Mouse (Mus musculus): ENCODE measurements around the gene Gm45140. TPM values are rescaled to one million over a fixed set of nuclear protein-coding genes. Genes with fewer than 3 reads are reported as not detected.

Gene Gm45140
- polyA plus RNA-seq, 1 experiment: 6.8 TPM

DNA sequence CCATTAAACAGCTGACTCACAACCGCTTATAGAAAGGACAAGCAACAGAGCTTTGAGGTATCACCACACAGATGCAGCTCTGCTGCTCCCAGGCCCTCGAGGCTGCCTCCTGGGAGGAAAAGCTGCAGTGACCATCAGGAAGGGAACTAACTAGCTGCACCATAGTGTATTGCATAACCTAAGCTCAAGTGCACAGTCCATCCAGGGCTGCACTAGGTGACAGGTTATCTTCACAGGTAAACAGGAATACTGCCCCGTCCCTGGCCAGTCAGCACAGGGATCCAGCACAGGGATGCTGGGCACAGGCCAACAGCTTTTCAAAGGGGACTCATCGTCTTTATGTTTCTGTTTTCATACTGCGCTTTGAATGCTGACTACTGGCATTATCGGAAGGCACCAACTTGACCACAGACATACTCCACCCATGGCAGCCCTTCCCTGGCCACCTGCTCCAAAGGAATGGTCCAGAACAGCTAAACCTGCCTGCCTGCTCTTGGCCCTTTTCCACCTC is 25.9 kb downstream of the Gm45140 start:
- TF ChIP-seq POLR2A (IDR thresholded peaks at IDR 0.05; ENCODE audit: borderline replicate concordance, extremely low read depth, insufficient read depth, insufficient read length, poor library complexity, severe bottlenecking) (no peak), CTCF (IDR thresholded peaks at IDR 0.05; ENCODE audit: borderline replicate concordance, extremely low read depth, insufficient read depth, insufficient read length) (no peak)
- DNase-seq (ENCODE audit: low read depth): no peak

DNA sequence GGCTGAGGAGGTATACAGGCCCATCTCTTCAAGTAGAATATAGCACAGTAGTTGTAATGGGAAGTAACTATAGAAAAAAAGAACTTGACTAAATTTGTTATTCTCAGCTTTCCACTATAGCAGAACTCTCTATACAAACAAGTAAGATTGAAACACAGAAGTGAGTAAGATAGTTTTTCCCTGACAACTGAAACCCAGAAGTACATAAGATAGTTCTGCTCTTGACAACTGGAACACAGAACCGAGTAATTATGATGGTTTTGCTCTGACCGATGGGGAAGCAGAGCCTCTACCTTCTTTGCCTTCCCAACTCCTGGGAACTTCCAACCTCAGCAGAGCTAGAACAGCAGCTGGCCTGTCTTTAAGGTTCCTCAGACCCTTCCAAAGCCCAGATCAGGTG is 26.5 kb downstream of the Gm45140 start:
- no peak for DNase-seq (ENCODE audit: low read depth)
- TF ChIP-seq CTCF (IDR thresholded peaks at IDR 0.05; ENCODE audit: borderline replicate concordance, extremely low read depth, insufficient read depth, insufficient read length) (no peak), POLR2A (IDR thresholded peaks at IDR 0.05; ENCODE audit: borderline replicate concordance, extremely low read depth, insufficient read depth, insufficient read length, poor library complexity, severe bottlenecking) (no peak)

DNA sequence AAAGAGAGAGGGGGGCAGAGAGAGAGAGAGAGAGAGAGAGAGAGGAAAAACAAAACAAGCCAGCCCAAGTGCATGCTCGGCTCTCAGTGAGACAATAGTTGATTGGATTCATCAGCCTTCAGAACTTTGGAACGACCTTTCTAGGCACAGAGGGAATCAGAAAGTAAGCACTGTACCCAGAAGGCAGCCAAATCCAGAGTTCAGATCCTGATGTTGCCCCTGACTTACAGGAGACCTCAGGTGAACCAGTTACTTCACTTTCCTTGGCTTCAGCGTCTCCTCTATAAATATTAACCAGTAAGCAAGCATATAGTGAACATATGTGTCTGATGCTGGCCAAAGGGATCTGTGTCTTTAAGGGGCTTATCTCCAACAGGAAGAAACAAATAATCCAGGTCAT is 27.1 kb downstream of the Gm45140 start:
- no peak for DNase-seq (ENCODE audit: low read depth)
- TF ChIP-seq POLR2A (IDR thresholded peaks at IDR 0.05; ENCODE audit: borderline replicate concordance, extremely low read depth, insufficient read depth, insufficient read length, poor library complexity, severe bottlenecking) (no peak), CTCF (IDR thresholded peaks at IDR 0.05; ENCODE audit: borderline replicate concordance, extremely low read depth, insufficient read depth, insufficient read length) (no peak)

DNA sequence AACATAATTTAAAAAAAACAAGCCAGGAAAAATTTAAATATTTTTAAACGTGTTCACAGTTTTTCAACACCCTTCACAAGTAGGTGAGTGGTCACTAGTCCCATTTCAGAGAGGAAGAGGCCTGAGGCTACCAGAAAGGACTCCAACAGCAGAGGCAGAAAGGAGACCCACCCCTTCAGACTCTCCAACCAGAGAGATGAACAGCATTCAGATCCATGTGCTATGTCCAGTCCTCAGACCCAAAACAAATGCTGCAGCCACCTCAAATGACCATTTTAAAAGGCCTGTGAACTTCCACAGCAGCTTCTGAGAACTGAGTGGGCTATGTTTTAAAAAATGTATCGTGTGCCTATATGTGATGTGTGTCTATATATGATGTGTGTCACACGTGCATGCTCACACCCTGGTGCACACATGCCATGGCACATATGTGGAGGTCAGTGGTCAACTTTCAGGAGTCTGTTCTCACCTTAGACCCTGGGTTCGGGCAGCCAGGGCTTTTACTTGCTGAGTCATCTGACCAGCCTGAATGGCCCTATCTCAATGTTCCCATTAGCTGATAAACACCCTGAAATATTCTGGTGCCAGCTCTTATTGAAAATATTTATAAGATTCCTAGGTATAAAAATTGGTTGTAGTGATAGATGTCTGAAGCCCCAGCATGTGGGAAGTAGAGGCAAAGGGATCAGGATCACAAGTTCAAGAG is 27.7 kb downstream of the Gm45140 start:
- no peak for DNase-seq (ENCODE audit: low read depth)
- TF ChIP-seq POLR2A (IDR thresholded peaks at IDR 0.05; ENCODE audit: borderline replicate concordance, extremely low read depth, insufficient read depth, insufficient read length, poor library complexity, severe bottlenecking): no peak
- TF ChIP-seq CTCF (IDR thresholded peaks at IDR 0.05; ENCODE audit: borderline replicate concordance, extremely low read depth, insufficient read depth, insufficient read length): no peak

DNA sequence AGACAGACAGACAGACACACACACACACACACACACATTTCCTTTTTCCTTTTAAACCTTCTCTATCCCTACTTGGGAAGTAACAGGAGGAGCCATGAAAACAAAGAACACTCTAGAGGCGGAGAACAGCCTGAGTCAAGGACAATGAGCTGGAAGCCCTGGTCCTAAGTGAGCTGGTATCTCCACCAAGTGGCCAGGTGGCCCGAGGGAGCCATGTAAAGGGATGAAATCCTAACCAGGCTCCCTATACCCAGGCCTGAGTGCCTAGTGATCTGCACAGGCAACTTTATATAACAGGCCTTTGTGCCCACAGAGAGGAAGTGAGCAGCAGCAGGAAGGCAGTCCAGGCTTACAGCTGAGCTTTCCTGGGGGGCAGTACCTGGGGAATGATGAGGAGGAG is 28.7 kb downstream of the Gm45140 start:
- TF ChIP-seq CTCF (IDR thresholded peaks at IDR 0.05; ENCODE audit: borderline replicate concordance, extremely low read depth, insufficient read depth, insufficient read length) (no peak), POLR2A (IDR thresholded peaks at IDR 0.05; ENCODE audit: borderline replicate concordance, extremely low read depth, insufficient read depth, insufficient read length, poor library complexity, severe bottlenecking) (no peak)
- no peak for DNase-seq (ENCODE audit: low read depth)

DNA sequence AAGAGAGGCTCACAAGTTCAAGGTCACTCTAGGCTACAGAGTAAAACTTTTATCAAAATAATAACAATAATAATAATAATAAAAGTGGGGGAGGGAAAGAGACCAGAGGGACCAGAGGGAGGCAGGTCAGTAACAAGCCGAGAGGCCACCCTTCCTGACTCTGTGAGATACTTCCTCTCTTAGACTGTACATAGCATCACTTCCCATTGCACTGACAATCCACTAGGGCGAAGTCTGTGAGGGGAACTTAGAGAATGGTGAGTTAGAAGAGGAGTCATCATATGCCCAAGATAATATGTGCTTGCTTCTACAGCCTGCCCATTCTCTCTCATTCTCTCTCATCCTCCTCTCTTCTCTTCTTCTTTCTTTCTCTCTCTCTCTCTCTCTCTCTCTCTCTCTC is 29.6 kb downstream of the Gm45140 start:
- no peak for DNase-seq (ENCODE audit: low read depth)
- TF ChIP-seq CTCF (IDR thresholded peaks at IDR 0.05; ENCODE audit: borderline replicate concordance, extremely low read depth, insufficient read depth, insufficient read length) (no peak), POLR2A (IDR thresholded peaks at IDR 0.05; ENCODE audit: borderline replicate concordance, extremely low read depth, insufficient read depth, insufficient read length, poor library complexity, severe bottlenecking) (no peak)

DNA sequence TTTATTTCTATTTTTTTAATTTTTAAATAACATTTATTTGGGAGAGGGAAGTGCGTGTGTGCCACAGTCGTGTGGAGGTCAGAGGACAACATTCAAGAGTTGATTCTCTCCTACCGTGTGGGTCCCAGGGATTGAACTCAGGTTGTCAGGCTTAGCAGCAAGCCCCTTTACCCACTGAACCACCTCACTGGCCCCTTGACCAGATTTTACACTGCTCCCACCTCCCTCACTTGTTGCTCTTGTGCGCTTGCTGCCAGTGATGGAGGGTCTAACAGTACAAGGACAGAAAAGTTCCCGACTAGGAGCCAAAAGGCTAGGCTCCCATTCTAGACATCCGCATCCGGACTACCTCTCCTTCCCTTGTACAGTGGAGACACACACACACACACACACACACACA is 30.1 kb downstream of the Gm45140 start:
- no peak for DNase-seq (ENCODE audit: low read depth)
- TF ChIP-seq POLR2A (IDR thresholded peaks at IDR 0.05; ENCODE audit: borderline replicate concordance, extremely low read depth, insufficient read depth, insufficient read length, poor library complexity, severe bottlenecking) (no peak), CTCF (IDR thresholded peaks at IDR 0.05; ENCODE audit: borderline replicate concordance, extremely low read depth, insufficient read depth, insufficient read length) (no peak)

DNA sequence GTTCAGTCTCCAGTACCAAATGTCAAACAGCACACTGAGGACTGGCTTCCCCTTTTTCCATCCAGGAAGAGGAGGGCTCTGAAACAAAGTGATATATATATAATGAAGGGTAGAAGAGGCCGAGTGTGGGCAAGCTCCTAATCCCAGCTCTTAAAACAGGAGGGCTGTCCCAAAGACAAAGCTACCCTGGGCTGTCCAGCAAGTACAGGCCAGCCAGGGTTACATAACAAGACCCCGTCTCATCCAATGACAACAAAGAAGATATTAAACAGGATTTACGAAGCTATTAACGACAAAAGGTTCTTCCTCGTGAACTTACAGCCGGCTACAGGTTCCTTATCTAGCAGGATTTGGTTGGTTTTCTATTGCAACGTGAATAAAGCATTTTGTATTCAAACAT is 30.7 kb downstream of the Gm45140 start:
- no peak for DNase-seq (ENCODE audit: low read depth)
- TF ChIP-seq CTCF (IDR thresholded peaks at IDR 0.05; ENCODE audit: borderline replicate concordance, extremely low read depth, insufficient read depth, insufficient read length) (no peak), POLR2A (IDR thresholded peaks at IDR 0.05; ENCODE audit: borderline replicate concordance, extremely low read depth, insufficient read depth, insufficient read length, poor library complexity, severe bottlenecking) (no peak)

DNA sequence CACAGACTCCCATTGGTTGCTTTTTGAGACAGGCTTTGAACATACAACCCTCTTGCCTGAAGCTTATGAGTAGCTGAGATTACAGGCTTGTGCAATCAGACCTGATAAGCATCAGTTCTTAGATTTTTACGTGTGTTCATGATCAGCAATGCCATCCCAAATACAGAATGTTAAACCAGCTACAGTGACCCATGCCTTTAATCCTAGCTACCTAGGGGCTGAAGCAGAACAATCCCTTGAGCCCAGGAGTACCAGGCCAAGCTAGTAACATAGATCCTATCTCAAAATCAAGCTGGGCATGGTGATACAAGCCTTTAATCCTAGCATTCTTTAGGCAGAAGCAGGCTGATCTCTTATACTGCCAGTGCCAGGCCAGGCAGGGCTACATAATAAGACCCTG is 31.6 kb downstream of the Gm45140 start:
- TF ChIP-seq POLR2A (IDR thresholded peaks at IDR 0.05; ENCODE audit: borderline replicate concordance, extremely low read depth, insufficient read depth, insufficient read length, poor library complexity, severe bottlenecking) (no peak), CTCF (IDR thresholded peaks at IDR 0.05; ENCODE audit: borderline replicate concordance, extremely low read depth, insufficient read depth, insufficient read length) (no peak)
- DNase-seq (ENCODE audit: low read depth): no peak

DNA sequence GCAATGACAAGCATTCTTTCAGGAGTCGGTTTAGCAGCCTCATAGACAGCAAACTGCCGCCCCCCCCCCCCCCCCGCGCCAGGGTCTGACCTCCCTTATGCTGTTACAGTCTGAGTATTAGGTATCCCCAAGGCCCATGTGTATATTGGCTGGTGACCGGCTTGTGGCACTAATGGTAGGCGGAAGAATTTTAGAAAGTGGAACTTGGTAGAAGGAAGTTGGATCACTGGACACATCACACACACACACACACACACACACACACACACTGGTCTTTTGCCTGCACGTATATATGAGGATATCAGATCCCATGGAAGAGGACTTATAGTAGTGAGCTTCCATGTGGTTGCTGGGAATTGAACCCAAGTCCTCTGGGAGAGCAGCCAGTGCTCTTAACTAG is 33.1 kb downstream of the Gm45140 start:
- TF ChIP-seq CTCF (IDR thresholded peaks at IDR 0.05; ENCODE audit: borderline replicate concordance, extremely low read depth, insufficient read depth, insufficient read length): no peak
- TF ChIP-seq POLR2A (IDR thresholded peaks at IDR 0.05; ENCODE audit: borderline replicate concordance, extremely low read depth, insufficient read depth, insufficient read length, poor library complexity, severe bottlenecking): no peak
- DNase-seq (ENCODE audit: low read depth): no peak

DNA sequence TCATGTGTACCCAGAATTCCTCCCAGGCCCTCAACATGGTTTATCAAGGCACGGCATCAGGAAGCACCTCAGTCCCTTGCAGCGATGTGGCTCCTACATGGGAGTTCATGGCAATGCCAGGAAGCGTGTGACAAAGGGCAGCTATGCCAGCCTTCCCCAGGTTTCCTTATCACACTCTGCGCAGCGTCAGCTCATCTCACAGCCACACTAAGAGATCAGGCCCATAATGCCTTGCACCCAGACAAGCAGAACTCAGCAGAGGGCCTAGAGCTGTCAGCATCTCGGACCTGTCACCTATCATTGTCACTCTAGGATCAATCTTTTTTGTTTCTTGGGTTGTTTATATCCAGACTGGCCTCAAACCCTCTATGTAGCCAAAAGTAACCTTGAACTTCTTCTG is 36.0 kb downstream of the Gm45140 start:
- no peak for DNase-seq (ENCODE audit: low read depth)
- TF ChIP-seq POLR2A (IDR thresholded peaks at IDR 0.05; ENCODE audit: borderline replicate concordance, extremely low read depth, insufficient read depth, insufficient read length, poor library complexity, severe bottlenecking): no peak
- no peak for TF ChIP-seq CTCF (IDR thresholded peaks at IDR 0.05; ENCODE audit: borderline replicate concordance, extremely low read depth, insufficient read depth, insufficient read length)

DNA sequence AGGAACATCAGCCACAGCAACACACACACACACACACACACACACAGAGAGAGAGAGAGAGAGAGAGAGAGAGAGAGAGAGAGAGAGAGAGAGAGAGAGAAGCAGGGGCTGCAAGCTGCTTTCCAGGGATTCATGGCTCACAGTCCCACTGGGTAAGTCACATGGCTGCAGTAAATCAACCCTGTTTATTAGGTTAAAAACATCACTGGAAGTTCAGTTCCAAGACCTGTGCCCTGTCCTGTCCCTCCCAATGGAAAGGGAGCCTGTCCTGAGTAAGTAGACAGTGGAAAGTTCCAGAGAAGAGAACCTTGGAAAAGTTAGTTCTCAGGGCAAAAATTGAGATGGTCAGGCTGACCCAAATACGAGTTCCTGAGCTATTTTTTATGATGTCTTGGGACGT is 38.3 kb downstream of the Gm45140 start:
- TF ChIP-seq POLR2A (IDR thresholded peaks at IDR 0.05; ENCODE audit: borderline replicate concordance, extremely low read depth, insufficient read depth, insufficient read length, poor library complexity, severe bottlenecking) (no peak), CTCF (IDR thresholded peaks at IDR 0.05; ENCODE audit: borderline replicate concordance, extremely low read depth, insufficient read depth, insufficient read length) (no peak)
- no peak for DNase-seq (ENCODE audit: low read depth)
